Mouse (Mus musculus): ENCODE data around the gene Crlf1.
"Not testable (repeated sequence)": the region's sequence is repeated elsewhere in the genome, so short reads cannot be mapped to it uniquely, and the experiment has no call there.

Crlf1 gene

GRCm38 (mm10) chr8:70495001-70495770, 2.2 kb downstream of the Crlf1 start:
- DNase-seq (ENCODE audit: low spot score in 2 of 2), result no peak

- DNase-seq (ENCODE audit: low spot score in 2 of 2), result no peak
Observed at GRCm38 (mm10) chr8:70495771-70496062, 2.8 kb downstream of the Crlf1 start.

- DNase-seq (ENCODE audit: low spot score in 2 of 2), result no peak
Observed at GRCm38 (mm10) chr8:70500386-70501301, 7.7 kb downstream of the Crlf1 start.

DNA sequence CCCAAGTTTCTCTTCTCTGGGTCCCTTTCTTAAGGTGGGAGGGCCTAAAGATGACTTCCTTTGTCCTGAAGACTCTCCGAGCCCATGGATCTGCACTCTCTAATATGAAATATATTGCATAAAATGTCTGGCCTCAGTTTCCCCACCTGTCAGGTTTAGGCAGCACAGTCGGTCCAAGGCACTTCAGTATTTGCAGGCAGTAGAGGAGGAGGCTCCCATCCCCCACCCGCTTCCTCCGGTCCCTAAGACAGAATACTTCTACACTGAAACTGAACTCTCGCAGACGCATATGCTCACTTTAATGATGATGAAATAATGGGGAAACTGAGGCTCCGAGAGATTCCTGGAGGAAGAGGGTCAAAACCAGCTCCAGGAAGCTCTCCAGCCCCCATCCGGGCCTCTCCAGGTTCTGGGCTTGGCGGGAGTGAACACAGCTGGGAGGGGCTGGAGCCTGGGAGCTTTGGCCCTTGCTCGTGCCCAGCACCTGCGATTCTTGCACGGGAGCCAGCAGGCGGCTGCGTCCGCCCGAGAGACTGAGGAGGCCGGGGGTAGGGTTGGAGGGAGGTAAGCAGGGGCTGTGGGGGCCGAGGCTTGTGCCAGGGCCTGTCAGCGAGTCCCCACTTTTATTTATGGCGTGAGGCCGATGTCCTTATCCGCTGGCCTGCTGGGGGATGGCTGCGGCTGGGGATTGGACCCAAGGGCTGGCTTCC, 9.0 kb downstream of the Crlf1 start:
- DNase-seq (ENCODE audit: low spot score in 2 of 2), result no peak

DNA sequence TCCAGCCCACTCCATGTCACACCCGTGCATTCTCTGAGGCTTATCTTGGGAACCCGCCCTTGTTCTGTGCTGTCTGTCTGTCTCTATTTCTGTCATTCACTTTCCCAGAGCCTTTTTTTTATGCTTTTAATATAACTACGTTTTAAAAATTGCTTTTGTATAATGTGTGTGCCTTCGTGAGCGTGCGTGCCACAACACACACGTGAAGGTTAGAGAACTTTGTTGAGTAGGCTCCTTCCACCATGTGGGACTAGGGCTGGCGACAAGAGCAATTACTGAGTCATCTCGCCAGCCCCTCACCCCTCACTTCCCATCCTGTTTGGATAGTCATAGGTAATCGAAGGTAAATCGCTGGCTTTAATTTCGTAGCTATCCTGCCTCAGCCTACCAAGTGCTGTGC, 9.6 kb downstream of the Crlf1 start:
- no peak for DNase-seq (ENCODE audit: low spot score in 2 of 2)

GRCm38 (mm10) chr8:70503062-70503750, 10.2 kb downstream of the Crlf1 start:
- no peak for DNase-seq (ENCODE audit: low spot score in 2 of 2)

DNA sequence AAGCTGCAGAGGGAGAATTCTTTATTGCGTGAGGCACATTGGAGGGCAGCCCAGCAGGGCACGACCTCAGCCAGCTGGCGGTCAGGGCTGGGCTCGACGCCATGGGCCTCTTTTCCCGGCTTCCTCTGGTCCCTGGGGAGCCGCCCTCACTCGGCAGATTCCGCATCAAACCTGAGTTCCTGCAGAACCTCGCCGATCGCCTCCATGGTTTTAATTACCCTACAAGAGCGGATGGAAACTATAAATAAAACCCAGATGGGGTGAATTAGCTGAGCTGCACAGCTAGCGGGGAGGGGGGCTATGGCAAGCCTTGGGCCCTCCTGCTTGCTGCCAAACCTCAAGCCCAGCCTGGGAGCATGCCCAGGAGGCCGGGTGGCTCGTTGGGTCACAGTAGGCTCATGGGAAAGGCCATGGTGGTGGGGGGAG, 11.3 kb downstream of the Crlf1 start:
- peak in 1 of 2 experiments; percentile 59 for DNase-seq (ENCODE audit: low spot score in 2 of 2)

DNA sequence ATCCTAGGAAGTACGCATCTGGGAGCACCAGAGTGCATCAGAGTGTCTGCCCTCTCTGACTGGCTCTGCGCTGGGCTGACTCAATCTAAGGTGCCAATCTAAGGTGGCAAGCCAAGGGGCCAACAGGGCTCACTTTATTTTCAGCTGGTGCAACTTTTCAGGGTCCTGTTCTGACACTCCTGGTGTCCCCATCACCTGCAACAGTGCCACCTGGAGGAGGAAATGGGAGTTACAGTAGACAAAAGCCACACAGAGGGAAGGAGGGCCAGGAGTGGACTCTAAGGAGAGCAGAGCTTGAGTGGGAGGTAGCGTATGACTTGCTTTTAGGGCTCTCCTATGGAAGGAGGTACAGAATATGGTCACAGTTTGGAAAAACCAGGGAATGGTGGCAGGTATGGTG, 11.9 kb downstream of the Crlf1 start:
- DNase-seq (ENCODE audit: low spot score in 2 of 2), result peak in 1 of 2 experiments; percentile 73

- no peak for DNase-seq (ENCODE audit: low spot score in 2 of 2)
Observed at GRCm38 (mm10) chr8:70505698-70506327, 12.9 kb downstream of the Crlf1 start.

- DNase-seq (ENCODE audit: low spot score in 2 of 2), result peak; percentile 87 to 92
Observed at GRCm38 (mm10) chr8:70506328-70507026, 13.5 kb downstream of the Crlf1 start, which contains the start of gene Rex1bd. Rex1bd (minus strand) TSS chr8:70506752.

- DNase-seq (ENCODE audit: low spot score in 2 of 2), result no peak
Observed at GRCm38 (mm10) chr8:70507027-70507393, 14.1 kb downstream of the Crlf1 start.

DNA sequence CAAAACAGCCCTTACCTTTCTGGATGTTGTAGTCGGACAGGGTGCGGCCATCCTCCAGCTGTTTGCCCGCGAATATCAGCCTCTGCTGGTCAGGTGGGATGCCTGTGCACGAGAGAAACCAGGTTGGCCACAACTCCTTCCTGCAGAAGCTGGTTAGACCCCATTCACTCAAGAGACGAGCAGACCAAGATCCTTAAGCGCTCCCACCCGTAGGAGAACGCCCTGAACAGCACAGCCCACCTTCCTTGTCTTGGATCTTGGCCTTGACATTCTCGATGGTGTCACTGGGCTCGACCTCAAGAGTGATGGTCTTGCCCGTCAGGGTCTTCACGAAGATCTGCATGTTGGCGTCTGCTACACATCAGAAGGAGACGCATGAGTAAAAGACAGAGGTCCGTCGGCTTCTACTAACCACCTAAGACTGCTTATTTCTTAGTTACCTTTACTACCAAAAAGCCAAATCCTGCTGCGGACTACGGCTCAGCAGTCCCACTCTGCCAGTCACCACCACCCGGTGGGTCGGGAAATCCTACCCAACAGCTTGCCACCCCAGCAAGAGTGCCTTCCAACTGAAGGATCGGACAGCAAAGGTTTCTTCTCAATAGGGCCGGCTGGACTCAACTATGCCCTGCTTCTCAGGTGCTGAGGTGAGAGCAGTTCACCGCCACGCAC, 16.5 kb downstream of the Crlf1 start:
- DNase-seq (ENCODE audit: low spot score in 2 of 2), result no peak

- DNase-seq (ENCODE audit: low spot score in 2 of 2), result peak; percentile 95 to 98
Observed at GRCm38 (mm10) chr8:70510228-70510915, 17.4 kb downstream of the Crlf1 start, which contains the start of gene Uba52. Uba52 (minus strand) TSS chr8:70510801.

- DNase-seq (ENCODE audit: low spot score in 2 of 2), result not testable (repeated sequence)
Observed at GRCm38 (mm10) chr8:70511174-70511573, 18.2 kb downstream of the Crlf1 start.

GRCm38 (mm10) chr8:70511770-70512169, 18.8 kb downstream of the Crlf1 start:
- no peak for DNase-seq (ENCODE audit: low spot score in 2 of 2)

DNA sequence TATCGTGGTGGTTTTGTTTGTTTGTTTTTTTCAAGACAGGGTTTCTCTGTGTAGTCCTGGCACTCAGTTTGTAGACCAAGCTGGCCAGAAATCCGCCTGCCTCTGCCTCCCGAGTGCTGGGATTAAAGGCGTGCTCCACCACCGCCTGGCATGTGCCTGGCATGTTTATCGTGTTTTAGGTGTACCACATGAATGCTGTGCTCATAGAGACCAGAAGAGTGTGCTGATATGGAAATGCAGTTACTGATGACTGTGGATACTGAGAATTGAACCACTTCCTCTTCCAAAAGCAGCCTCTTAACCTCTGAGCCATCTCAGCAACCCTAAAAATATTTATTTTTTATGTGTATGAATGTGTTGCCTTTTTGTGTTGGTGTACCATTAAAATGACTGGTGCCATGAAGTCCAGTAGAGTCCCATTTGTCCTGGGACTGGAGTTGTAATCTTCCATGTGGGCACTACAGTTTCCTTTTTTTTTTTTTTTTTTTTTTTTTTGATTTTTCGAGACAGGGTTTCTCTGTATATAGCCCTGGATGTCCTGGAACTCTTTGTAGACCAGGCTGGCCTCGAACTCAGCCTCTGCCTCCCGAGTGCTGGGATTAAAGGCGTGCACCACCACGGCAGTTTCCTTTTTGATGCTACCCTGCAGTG, 19.4 kb downstream of the Crlf1 start:
- DNase-seq (ENCODE audit: low spot score in 2 of 2), result no peak

GRCm38 (mm10) chr8:70513441-70513840, 20.5 kb downstream of the Crlf1 start:
- DNase-seq (ENCODE audit: low spot score in 2 of 2), result no peak

DNA sequence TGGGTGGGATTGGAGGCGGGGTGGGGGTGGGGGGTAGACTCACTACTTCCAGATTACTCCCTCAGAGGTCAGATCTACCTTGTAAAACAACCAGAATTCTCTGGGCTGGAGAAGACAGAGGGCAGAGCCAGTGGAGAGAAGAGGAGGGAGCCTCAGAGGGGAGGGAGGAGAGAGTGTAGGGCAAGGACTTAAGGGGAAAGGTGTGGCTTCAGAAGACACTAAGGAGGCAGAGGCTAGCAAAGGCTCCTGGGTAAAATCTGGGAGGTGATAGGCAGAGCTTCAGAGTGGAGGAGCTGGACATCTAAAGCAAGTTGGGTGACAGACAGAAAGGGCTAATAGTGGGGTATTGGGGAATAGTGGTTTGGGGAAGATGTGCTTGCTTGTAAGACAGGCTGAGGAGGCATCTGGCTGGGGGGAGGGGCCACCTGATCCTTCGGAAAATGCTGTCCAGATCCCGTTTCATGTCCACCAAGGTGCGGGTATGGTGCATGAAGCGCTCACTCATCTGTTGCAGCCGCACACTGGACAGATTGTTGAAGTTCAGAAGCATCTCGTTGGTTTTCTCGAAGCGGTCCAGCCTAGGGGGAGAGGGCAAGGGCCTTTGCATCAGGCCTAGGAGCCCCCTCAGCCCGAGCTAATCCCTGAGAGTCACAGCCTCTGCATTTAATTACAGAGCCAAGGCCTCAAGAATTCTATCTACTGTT, 25.1 kb downstream of the Crlf1 start:
- DNase-seq (ENCODE audit: low spot score in 2 of 2), result no peak
